Mouse (Mus musculus): ENCODE measurements around the gene Lrrc8e.

- TF ChIP-seq CTCF (IDR thresholded peaks at IDR 0.05) = no peak
- no peak for TF ChIP-seq EP300 (IDR thresholded peaks at IDR 0.05)
Observed at GRCm38 (mm10) chr8:4212809-4213209, 13.8 kb upstream of the Lrrc8e start.

All from lung, postnatal 0 days (tissue).